Mouse (Mus musculus): ENCODE measurements around the gene Shank3.

Gene Shank3

DNA sequence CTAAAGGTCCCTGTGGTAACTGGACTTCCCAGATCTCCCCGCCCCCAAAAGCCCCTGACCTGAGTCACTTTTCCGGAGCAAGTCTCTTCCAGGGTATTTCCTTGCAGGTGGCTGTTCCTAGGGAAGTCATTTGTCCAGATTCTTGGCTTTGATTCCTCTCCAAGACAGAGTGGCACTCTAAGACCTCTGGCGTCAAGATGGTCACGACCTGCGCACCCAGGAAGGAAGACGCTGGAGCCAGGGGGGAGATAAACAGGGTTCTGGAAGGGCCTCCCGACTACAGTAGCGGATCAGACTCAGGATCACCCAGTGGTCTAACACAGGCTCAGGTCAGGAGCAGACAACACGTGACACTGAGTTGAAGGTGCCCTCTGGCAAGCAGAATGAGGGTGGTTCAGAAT is 22.3 kb upstream of the Shank3 start, which contains the start of gene Arsa:
Arsa (minus strand) TSS at position 335 of the 401 bp plus-strand sequence.
- no peak for DNase-seq (ENCODE audit: low spot score)

DNA sequence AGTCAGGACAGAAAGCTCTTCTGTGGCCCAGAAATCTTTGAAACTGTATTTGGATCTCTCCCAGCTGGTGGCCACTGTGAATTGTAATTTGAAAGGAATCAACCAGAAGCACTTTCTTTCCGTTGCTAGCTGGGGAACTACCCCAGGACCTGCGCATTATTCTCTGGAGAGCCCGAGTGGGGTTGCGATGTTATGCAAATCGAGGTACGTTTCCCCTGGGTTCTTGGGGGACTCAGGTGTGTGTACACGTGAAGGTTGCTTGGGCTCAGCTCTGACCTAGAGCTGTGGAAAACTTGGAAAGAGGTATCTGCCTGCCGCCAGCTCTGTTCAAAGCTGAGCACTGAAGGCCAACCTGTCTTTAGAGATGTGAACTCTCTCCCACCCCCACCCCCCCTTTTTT is 21.6 kb upstream of the Shank3 start:
- DNase-seq (ENCODE audit: low spot score) = no peak

DNA sequence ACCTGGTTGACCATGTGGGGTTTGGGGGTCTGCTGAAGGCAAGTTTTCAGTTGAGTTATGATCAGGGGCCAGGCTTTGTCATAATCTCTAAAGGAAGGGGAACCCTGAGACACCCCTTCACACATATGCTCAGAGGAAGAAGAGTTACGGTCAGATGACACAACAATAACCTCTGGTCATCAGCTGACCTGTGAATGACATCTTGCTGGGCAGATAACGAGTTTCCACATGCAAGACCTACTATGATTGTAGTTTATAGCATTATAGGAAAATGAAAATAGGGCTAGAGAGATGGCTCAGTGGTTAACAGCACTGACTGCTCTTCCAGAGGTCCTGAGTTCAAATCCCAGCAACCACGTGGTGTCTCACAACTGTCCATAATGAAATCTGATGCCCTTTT is 20.8 kb upstream of the Shank3 start:
- DNase-seq (ENCODE audit: low spot score) = no peak

DNA sequence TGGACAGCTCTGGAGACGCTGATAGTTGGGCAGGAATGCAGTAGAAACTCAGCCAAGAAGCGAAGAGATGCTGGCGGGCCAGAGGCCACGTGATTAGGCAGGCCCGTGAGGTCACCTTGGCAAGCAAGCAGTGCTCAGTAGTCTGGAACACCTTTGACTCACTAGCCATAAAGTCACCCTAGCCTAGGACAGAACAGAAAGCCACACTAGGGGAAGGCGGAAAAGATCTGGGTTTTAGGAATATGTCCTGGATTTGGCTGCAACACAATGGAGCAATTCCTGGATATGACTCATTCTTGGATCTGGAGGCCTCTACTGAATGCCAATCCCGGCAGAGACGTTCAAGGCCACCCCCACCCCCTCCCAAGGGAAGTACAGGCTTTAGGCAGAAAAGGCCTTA is 18.8 kb upstream of the Shank3 start:
- peak; percentile 89 for DNase-seq (ENCODE audit: low spot score)

DNA sequence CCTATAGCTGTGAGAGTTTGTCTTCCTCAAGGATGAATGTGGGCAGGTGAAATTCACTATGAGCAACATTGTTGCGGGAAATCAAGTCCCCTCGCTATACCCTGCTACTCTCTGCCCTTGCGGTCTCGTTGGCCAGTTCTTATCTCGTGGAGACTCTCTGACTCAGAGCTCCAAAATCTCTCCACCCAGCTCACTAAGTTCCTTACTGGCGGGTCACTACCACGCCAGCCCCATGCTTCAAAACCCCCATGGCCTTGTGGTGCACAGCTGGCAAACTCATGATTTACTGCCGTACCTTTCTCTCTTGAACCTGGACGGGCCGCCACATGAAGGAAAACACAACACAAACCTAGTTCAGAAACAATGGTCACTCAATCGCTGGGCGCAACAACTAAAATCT is 11.2 kb upstream of the Shank3 start:
- no peak for DNase-seq (ENCODE audit: low spot score)

DNA sequence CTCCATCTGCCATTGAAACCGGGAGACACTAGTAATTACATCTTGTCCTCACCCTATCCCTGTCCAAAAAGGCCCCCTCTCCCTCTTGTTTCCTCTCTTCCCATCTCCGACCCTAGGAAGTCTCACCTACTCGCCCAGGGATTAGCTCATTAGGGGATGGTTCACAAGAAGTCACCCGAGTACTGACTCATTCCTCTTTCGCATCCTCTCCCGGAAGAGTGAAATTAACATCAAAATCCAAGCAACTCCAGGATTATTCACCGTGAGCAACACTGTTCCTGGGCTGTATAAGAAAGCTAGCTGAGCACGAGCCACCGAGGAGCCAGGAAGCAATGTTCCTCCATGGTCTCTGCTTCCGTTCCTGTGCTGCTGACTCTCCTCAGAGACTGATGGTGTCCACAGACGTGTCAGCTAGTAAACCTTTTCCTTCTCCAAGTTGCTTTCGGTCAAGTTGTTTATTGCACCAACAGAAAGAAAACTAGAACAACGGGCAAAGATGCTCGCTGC is 10.8 kb upstream of the Shank3 start:
- no peak for DNase-seq (ENCODE audit: low spot score)

DNA sequence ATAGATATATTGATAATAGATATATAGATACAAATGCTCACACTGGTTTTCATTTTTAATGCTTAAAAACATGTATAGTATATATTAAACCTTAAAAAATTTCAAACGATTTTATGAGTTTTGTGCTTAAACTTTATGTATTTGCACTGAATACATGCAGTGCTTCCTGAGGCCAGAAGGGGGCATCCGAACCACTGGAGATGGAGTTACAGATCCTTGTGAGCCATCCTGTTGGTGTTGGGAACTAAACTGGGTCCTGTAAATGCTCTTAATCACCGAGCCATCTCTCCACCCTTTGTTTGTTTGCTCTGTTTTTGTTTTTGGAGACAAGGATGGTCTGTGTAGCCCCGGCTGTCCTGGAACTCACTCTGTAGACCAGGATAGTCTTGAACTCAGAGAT is 4.5 kb upstream of the Shank3 start:
- DNase-seq (ENCODE audit: low spot score) = no peak

DNA sequence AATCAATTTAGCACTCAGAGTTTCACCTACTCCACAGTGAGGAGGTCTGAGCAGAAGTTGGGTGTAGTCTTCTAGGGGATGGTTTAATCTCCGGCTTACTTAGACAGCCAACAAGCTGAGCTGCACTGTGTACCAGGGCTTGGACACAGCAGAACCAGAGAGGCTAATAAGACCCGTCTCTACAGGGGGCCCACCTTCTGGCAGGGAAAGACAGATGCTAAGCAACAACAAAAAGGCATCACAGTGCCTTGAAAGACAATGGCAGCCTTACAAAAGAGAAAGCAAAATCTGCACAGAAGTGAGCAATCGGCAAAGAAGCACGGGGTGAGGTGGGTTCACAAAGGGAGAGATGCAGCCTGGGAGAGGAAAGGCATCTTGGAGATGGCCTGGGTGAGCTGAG is 3.3 kb upstream of the Shank3 start:
- no peak for DNase-seq (ENCODE audit: low spot score)

DNA sequence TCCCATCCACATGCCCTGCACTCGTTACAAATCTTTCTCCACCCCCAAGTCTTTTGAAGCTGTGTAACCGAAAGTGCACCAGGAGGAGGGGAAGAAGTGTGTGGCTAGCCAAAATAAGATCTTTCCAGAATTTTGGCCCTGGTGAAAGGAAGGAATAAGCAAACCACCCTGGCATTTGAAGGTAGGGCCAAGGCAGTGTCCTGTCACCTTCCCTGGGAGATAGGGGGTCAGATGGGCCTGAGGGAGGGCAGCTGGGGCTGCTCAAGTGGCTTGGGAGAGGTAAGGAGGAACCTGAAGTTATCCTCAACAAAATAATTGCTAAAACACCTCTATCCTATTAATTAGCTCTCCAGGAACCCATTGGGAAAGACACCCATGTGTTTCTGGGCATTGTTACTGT is 2.6 kb upstream of the Shank3 start:
- DNase-seq (ENCODE audit: low spot score) = no peak

DNA sequence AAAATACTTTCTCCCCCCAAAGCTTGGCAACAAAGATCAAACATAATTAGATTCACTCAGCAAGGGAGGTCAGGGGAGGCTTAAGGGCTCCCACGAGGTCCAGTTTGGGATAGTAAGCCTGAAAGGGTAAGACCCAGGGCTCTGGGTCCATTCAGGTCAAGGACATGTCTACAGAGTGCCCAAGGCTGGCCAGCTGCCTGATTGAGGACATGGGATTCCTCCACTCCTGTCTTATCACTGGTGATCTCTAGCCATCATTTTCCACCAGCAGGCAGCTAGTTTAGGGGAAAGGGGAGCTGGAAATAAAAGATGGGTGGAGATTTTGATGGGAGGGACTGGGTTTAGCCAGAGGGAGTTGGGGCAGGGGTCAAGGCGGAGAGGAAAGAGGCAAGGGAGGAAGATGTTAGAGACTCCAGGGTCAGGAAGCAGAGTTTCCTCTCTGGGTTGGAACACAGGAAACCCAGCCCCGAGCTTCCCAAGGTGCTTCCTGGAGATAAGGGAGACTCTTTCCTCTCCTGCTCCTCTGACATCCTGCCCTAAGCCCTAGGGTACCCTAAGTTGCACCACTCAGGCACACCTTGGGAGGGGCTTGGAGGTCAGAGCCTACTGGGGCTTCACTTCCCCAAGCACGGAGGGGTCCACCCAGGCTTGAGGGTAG is 1.9 kb upstream of the Shank3 start:
- peak; percentile 34 for DNase-seq (ENCODE audit: low spot score)

DNA sequence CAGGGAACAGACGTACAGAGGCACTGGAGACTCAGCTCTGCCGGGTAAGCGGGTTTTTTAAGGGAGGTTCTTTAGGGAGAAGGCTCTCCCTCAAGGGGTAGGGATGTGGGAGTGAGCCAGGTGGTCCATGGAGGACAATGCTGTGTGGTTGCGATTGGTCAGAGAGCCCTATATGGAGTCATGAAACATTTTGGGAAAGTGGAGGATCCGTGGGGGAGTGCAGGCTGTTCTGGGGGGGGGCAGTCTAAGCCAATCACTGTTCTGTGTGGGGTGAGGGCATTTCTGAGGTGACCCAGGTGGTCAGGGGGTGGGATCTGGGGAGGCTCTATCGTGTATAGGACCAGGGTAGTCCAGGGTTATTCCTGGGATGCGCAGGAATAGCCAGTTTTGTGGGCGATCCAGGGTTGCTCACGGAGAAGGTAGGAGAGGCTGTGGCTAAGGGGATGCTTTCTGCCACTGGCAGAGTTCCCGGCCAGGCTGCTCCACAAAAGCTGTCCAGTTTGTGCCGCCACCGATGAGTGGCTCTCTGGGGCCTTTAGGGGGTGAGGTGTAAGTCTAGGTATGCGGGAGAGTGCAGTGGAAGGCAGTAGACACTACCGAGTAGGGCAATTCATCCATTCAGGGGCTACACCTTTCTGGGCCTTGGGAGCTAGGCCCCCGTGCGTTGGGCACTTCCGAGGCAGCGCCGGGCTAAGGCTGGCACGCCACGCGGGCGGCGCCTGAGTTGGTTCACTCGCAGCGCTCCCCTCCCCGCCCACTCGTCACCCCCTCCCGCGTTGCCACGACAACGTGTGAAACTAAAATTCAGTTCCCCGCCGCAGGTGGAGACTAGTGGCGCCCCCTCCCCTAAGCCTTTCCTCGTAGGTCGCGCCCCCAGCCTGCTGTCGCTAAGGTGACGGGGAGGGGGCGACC is 1.1 kb upstream of the Shank3 start:
- DNase-seq (ENCODE audit: low spot score) = no peak

DNA sequence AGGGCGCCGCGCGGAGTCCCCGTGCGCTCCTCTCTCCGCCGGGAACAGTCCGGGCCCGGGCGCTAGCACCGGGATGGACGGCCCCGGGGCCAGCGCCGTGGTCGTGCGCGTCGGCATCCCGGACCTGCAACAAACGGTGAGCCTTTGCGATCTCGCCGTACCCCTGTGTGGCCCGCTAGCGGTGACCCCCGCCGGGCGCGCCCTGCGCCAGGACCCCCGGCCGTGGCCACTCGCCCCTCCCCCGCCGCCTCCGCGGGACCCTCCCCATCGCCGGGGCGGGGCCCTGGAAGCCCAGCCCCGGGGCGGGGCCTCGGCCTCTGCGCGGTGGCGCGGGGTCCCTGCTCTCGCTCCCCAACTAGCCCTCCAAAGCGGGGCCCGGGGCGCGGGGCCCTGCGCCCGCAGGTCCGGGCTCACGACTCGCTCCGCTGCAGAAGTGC is 379 bp downstream of the Shank3 start:
- DNase-seq (ENCODE audit: low spot score) = no peak

DNA sequence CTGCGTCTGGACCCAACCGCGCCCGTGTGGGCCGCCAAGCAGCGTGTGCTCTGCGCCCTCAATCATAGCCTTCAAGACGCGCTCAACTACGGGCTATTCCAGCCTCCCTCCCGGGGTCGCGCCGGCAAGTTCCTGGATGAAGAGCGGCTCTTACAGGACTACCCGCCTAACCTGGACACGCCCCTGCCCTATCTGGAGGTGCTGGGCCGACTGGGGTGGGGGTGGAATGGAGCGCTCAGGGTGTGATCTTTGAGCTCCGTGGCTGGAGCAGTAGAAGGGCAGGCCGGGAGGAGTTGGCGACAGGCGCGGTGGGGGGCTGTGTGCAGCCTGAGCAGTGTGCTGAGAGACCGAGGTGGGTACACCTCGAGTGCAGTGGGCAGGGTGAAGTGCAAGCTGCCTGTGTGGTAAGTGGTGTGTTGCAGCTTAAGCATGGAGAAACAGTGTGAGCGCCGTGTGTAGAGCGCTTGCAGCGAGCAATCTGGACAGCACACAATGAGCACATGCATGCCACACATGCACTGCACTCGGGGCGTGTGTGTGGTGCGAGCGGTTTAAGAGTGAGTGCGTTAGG is 883 bp downstream of the Shank3 start:
- no peak for DNase-seq (ENCODE audit: low spot score)

DNA sequence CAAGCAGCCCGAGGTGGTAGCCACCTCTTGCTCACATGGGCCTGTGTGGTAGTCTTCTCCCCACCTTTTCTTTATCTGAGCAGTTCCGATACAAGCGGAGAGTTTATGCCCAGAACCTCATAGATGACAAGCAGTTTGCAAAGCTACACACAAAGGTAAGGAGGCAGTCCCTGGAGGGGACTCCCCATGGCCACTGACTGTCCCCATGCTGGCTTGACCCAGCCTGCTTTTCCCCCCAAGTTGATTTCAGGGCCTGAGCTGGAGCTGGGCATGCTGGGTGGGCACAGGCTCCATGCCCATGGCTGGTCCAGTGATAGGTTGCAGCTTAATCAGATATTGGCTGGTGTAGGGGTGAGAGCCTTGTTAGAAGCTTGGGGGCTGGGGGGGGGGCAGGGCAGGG is 1.9 kb downstream of the Shank3 start:
- no peak for DNase-seq (ENCODE audit: low spot score)

DNA sequence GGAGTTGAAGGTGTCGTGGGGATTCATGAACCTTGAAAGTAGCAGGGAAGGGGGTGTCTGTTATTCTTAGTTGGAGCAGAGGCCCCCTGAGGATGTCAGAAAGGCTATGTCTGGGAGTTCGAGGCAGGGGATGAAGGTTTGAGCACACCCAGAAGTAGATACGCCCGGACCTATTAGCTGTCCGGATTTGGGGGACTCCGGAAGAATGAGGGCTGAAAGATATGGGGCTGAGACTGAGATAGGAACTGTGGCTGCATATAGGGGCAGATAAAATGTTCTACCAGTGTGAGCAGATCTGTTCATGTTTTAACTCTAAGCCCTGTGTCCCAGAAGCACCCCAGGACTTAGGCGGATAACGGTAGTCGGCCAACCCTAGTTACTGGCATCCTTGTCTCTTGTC is 5.4 kb downstream of the Shank3 start:
- no peak for DNase-seq (ENCODE audit: low spot score)

DNA sequence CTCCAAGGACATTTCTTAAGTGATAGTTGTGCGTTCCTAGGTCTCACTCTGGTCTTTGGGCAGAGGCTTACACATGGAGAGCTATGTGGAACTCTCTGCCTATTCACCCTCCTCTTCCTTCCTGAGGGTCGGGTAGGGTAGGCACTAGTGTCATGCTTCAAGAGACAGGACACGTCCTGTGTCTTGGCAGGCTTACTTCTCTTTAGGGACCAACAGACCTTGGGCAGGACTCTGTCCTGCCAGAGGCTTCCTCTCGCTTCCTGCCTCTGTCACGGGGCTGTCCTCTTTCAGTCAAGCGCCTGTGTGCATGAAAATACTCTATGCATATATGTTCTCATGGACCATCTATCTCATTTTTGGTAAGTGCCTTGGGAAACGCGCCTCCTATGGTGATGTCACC is 8.3 kb downstream of the Shank3 start:
- no peak for DNase-seq (ENCODE audit: low spot score)

DNA sequence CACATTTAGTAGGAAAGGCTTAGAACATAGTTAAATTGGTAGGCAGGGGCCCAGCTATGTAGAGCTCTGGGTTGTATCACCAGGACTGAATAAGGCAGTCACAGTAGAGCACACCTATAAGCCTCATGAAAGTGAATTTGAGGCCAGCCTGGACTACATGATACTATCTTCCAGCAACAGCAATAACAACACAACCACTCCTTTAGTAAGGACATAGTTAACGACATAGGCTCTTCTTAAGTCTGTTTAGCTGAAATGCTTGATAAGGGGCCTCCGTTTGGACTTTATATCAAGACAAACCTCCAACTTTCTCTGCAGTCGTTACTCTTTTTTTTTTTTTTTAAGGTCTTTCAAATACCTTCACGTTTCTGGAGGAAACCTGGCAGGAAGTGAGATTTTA is 13.3 kb downstream of the Shank3 start:
- DNase-seq (ENCODE audit: low spot score) = no peak

DNA sequence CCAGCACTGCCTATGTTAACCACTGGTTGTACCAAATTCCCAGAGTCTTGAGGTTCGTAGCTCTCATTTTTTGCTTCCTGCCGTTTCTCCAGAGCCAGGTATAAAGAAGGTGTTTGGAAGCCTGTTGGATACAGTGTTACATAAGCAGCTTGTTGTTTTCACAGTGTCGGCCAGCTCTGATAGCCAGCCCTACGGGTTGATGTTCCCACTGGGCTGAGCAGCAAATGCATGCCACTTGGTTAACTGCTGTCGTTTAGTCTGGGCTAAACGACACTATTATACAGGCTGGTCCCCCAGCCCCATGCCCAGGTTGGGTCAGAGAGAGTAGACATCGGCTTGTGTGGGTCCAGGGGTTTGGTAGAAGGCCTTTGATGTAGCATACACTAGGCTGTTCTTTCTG is 22.5 kb downstream of the Shank3 start:
- DNase-seq (ENCODE audit: low spot score) = no peak

DNA sequence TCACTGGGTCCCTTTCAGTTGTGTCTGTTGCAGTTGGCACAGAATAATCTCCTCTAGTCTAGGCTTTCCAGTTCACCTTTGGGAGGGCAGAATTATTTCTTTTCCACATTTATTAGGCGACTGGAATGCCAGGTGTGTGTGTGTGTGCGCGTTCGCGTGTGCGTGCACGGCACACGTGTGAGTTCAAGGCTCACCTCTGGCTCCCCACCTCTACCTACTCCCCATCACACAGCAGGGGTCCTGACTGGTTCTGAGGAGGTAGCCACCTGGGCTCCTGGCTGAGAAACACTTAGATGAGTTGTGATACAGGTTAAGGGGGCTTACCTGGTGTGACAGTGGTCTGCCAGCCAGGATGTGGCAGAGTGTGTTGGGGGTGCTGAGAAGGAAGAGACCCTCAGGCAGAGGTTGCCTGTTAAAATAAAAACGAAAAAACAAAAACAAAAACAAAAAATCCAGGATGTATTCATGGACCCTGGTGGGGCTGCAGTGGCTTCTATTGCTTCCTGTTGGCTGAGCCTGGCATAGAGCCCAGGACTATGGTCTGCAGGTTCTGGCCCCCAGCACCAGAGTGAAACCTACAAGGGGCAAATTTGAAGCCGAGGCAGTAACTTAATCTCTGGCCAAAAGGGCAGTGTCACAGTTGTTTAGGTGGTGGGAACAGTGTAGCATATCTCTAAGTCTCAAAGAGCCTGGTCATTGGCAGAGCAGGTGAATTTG is 23.3 kb downstream of the Shank3 start:
- no peak for DNase-seq (ENCODE audit: low spot score)

DNA sequence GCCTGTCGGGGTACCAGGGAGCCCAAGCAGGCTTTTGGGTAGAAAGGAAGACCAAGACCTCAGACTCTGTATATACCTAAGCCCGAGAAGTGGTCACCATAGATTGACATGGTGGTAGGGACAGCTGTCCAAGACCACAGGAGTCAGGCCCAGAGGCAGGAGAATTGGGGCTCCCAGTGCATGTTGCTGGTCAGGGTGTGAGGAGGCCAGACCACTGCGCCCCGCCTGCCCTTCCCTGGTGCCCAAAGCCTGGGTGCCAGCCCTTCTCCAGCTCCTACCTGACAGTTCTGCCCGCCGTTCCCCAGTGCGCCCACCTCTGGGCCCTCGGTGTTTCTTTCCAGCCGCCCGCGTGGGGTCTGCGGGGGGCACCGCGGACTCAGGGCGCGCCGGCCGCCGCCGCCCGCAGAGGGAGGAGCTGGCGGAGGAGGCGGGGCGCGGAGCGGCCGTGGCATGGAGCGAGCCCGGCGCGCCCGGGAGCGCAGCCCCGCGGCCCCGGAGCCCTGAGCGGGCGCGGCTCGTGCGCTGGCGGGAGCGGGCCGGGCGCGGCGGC is 23.9 kb downstream of the Shank3 start:
- DNase-seq (ENCODE audit: low spot score) = no peak

DNA sequence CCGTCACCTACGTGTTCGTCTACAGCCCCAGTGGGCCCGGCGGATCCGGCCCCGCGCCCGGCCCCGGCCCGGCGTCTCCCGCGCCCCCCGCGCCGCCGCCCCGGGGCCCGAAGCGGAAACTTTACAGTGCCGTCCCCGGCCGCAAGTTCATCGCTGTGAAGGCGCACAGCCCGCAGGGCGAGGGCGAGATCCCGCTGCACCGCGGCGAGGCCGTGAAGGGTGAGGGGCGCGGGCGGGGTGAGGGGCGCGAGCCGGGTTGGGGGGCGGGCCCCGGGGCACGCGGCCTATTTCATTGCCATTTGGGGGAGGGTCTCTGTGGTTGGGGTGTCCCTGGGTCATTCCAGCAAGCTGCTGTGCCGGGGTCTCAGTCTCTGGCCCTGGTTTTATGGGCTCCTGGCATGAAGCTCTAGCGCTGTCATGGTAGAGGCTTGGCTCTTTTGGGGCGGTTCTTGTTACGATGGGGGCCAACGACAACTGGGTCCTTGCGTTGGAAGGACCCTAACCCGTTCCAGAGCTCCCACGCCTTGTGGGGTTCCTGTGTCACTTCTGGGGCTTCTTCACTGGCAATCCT is 24.7 kb downstream of the Shank3 start:
- no peak for DNase-seq (ENCODE audit: low spot score)

All from adipocyte (in vitro differentiated cells).